Mouse (Mus musculus): ENCODE results near the gene Gm21885. TPM values are rescaled to one million over a fixed set of nuclear protein-coding genes. Genes with fewer than 3 reads are reported as not detected.

Gm21885 gene
- polyA plus RNA-seq, 1 experiment from 2014 or later: 0.27 TPM

Other genes starting within 250 kb of the Gm21885 start
- gene Tob1, start 70.4 kb upstream of the Gm21885 start, polyA plus RNA-seq (2015; fragmentation: Nextera tagmentation; extraction: Ambion mirVana): 32.5 and 37.6 TPM in 2 replicates
- 3.3 and 5.1 TPM in 2 replicates for gene Wfikkn2, start 35.9 kb upstream of the Gm21885 start, polyA plus RNA-seq (2015; fragmentation: Nextera tagmentation; extraction: Ambion mirVana)
- 146 and 151 TPM in 2 replicates for gene Luc7l3, start 40.1 kb downstream of the Gm21885 start, polyA plus RNA-seq (2015; fragmentation: Nextera tagmentation; extraction: Ambion mirVana)
- 21.0 and 21.8 TPM in 2 replicates for gene Ankrd40, start 46.1 kb downstream of the Gm21885 start, polyA plus RNA-seq (2015; fragmentation: Nextera tagmentation; extraction: Ambion mirVana)
- 0.68 and 1.0 TPM in 2 replicates for gene Abcc3, start 111.1 kb downstream of the Gm21885 start, polyA plus RNA-seq (2015; fragmentation: Nextera tagmentation; extraction: Ambion mirVana)
- 8.9 and 9.3 TPM in 2 replicates for gene Cacna1g, start 192.3 kb downstream of the Gm21885 start, polyA plus RNA-seq (2015; fragmentation: Nextera tagmentation; extraction: Ambion mirVana)
- gene Spata20, start 204.3 kb downstream of the Gm21885 start, polyA plus RNA-seq (2015; fragmentation: Nextera tagmentation; extraction: Ambion mirVana): 0.28 TPM in 1 of 2 replicates, not detected in the other
- gene Epn3, start 218.1 kb downstream of the Gm21885 start, polyA plus RNA-seq (2015; fragmentation: Nextera tagmentation; extraction: Ambion mirVana): 0.24 and 0.51 TPM in 2 replicates
- 1.9 and 2.1 TPM in 2 replicates for gene Mycbpap, start 239.9 kb downstream of the Gm21885 start, polyA plus RNA-seq (2015; fragmentation: Nextera tagmentation; extraction: Ambion mirVana)